Mouse (Mus musculus): ENCODE data around the gene Bend5. TPM values are rescaled to one million over a fixed set of nuclear protein-coding genes. Genes with fewer than 3 reads are reported as not detected.
A peak's percentile ranks its signal among the peaks of the same experiment; 100 is the strongest.

Gene Bend5
- polyA plus RNA-seq, 1 experiment from 2014 or later: 17.7 TPM

- 61% methylated on average over 5 of the region's 5 CpGs for whole genome bisulfite sequencing (ENCODE audit: insufficient replicate concordance)
- Histone ChIP-seq H3K4me2 (no peak overlapping the region), H3K36me3 (ENCODE audit: control insufficient read depth, insufficient read depth, low read length) (no peaks in the 10 kb centered on the region), H3K27me3 (ENCODE audit: control insufficient read depth, insufficient read depth, low read length) (no peaks in the 10 kb centered on the region), H3K4me3 (ENCODE audit: low read depth, low read length) (no peak overlapping the region), H3K27ac (ENCODE audit: low read depth, low read length) (no peak overlapping the region), H3K9ac (ENCODE audit: low read depth, low read length) (no peak overlapping the region), H3K4me1 (ENCODE audit: control insufficient read depth, insufficient read depth, low read length) (peaks cover 7% of the 10 kb centered on the region), H3K9me3 (replicated peaks; ENCODE audit: control insufficient read depth, low read length) (no peaks in the 10 kb centered on the region)
- no peak for ATAC-seq (replicated peaks; ENCODE audit: insufficient number of reproducible peaks, low FRiP score, low TSS enrichment)
These were observed 68.7 kb downstream of the Bend5 start for GRCm38 (mm10) chr4:111483499-111483898.

GRCm38 (mm10) chr4:111485189-111485588, 70.4 kb downstream of the Bend5 start:
- Histone ChIP-seq H3K9me3 (replicated peaks; ENCODE audit: control insufficient read depth, low read length) (no peaks in the 10 kb centered on the region), H3K27ac (ENCODE audit: low read depth, low read length) (no peak overlapping the region), H3K4me3 (ENCODE audit: low read depth, low read length) (no peak overlapping the region), H3K4me1 (ENCODE audit: control insufficient read depth, insufficient read depth, low read length) (peaks cover 7% of the 10 kb centered on the region; the same call in 1 of the 2 replicates), H3K4me2 (no peak overlapping the region), H3K36me3 (ENCODE audit: control insufficient read depth, insufficient read depth, low read length) (no peaks in the 10 kb centered on the region), H3K27me3 (ENCODE audit: control insufficient read depth, insufficient read depth, low read length) (no peaks in the 10 kb centered on the region), H3K9ac (ENCODE audit: low read depth, low read length) (no peak overlapping the region)
- WGBS (ENCODE audit: insufficient replicate concordance): 62% methylated on average over 5 of the region's 5 CpGs
- ATAC-seq (replicated peaks; ENCODE audit: insufficient number of reproducible peaks, low FRiP score, low TSS enrichment): no peak

GRCm38 (mm10) chr4:111486187-111486586, 71.4 kb downstream of the Bend5 start:
- no peaks in the 10 kb centered on the region for H3K9me3 ChIP-seq (replicated peaks; ENCODE audit: control insufficient read depth, low read length)
- no peak overlapping the region for H3K4me2 ChIP-seq
- ATAC-seq (replicated peaks; ENCODE audit: insufficient number of reproducible peaks, low FRiP score, low TSS enrichment): no peak
- peaks cover 7% of the 10 kb centered on the region; the same call in 1 of the 2 replicates for H3K4me1 ChIP-seq (ENCODE audit: control insufficient read depth, insufficient read depth, low read length)
- no peaks in the 10 kb centered on the region for H3K36me3 ChIP-seq (ENCODE audit: control insufficient read depth, insufficient read depth, low read length)
- 72% methylated on average over 5 of the region's 5 CpGs for WGBS (ENCODE audit: insufficient replicate concordance)
- H3K9ac ChIP-seq (ENCODE audit: low read depth, low read length): no peak overlapping the region
- no peak overlapping the region for H3K27ac ChIP-seq (ENCODE audit: low read depth, low read length)
- no peaks in the 10 kb centered on the region for H3K27me3 ChIP-seq (ENCODE audit: control insufficient read depth, insufficient read depth, low read length)
- no peak overlapping the region for H3K4me3 ChIP-seq (ENCODE audit: low read depth, low read length)

- no peak overlapping the region for H3K9ac ChIP-seq (ENCODE audit: low read depth, low read length)
- WGBS (ENCODE audit: insufficient replicate concordance): 69% methylated on average over 4 of the region's 4 CpGs
- H3K4me3 ChIP-seq (ENCODE audit: low read depth, low read length): no peak overlapping the region
- no peaks in the 10 kb centered on the region for H3K36me3 ChIP-seq (ENCODE audit: control insufficient read depth, insufficient read depth, low read length)
- H3K4me2 ChIP-seq: no peak overlapping the region
- H3K9me3 ChIP-seq (replicated peaks; ENCODE audit: control insufficient read depth, low read length): no peaks in the 10 kb centered on the region
- H3K27ac ChIP-seq (ENCODE audit: low read depth, low read length): no peak overlapping the region
- H3K27me3 ChIP-seq (ENCODE audit: control insufficient read depth, insufficient read depth, low read length): no peaks in the 10 kb centered on the region
- no peak for ATAC-seq (replicated peaks; ENCODE audit: insufficient number of reproducible peaks, low FRiP score, low TSS enrichment)
- peaks cover 7% of the 10 kb centered on the region; the same call in 1 of the 2 replicates for H3K4me1 ChIP-seq (ENCODE audit: control insufficient read depth, insufficient read depth, low read length)
These were observed 72.5 kb downstream of the Bend5 start for GRCm38 (mm10) chr4:111487233-111487843.

- ATAC-seq (replicated peaks; ENCODE audit: insufficient number of reproducible peaks, low FRiP score, low TSS enrichment): no peak
- Histone ChIP-seq H3K4me1 (ENCODE audit: control insufficient read depth, insufficient read depth, low read length) (no peaks in the 10 kb centered on the region), H3K9ac (ENCODE audit: low read depth, low read length) (no peak overlapping the region), H3K9me3 (replicated peaks; ENCODE audit: control insufficient read depth, low read length) (no peaks in the 10 kb centered on the region), H3K4me2 (no peak overlapping the region), H3K27me3 (ENCODE audit: control insufficient read depth, insufficient read depth, low read length) (no peaks in the 10 kb centered on the region), H3K27ac (ENCODE audit: low read depth, low read length) (no peak overlapping the region), H3K4me3 (ENCODE audit: low read depth, low read length) (no peak overlapping the region), H3K36me3 (ENCODE audit: control insufficient read depth, insufficient read depth, low read length) (no peaks in the 10 kb centered on the region)
- WGBS (ENCODE audit: insufficient replicate concordance): 52% methylated on average over 5 of the region's 5 CpGs
These were observed 79.1 kb downstream of the Bend5 start for GRCm38 (mm10) chr4:111493750-111494404.

- no peak overlapping the region for H3K4me3 ChIP-seq (ENCODE audit: low read depth, low read length)
- 0 out of 2 replicates have a peak, but pooled peaks have one; percentile 14 for ATAC-seq (replicated peaks; ENCODE audit: insufficient number of reproducible peaks, low FRiP score, low TSS enrichment)
- H3K27ac ChIP-seq (ENCODE audit: low read depth, low read length): no peak overlapping the region
- H3K27me3 ChIP-seq (ENCODE audit: control insufficient read depth, insufficient read depth, low read length): no peaks in the 10 kb centered on the region
- no peaks in the 10 kb centered on the region for H3K36me3 ChIP-seq (ENCODE audit: control insufficient read depth, insufficient read depth, low read length)
- no peaks in the 10 kb centered on the region for H3K4me1 ChIP-seq (ENCODE audit: control insufficient read depth, insufficient read depth, low read length)
- H3K9me3 ChIP-seq (replicated peaks; ENCODE audit: control insufficient read depth, low read length): no peaks in the 10 kb centered on the region
- 11% methylated on average over 2 of the region's 2 CpGs for whole genome bisulfite sequencing (ENCODE audit: insufficient replicate concordance)
- no peak overlapping the region for H3K9ac ChIP-seq (ENCODE audit: low read depth, low read length)
- no peak overlapping the region for H3K4me2 ChIP-seq
These were observed 81.1 kb downstream of the Bend5 start for GRCm38 (mm10) chr4:111495949-111496348.

- WGBS (ENCODE audit: insufficient replicate concordance): 66% methylated on average over 3 of the region's 3 CpGs
- no peak overlapping the region for H3K4me2 ChIP-seq
- H3K27me3 ChIP-seq (ENCODE audit: control insufficient read depth, insufficient read depth, low read length): no peaks in the 10 kb centered on the region
- no peaks in the 10 kb centered on the region for H3K9me3 ChIP-seq (replicated peaks; ENCODE audit: control insufficient read depth, low read length)
- H3K27ac ChIP-seq (ENCODE audit: low read depth, low read length): no peak overlapping the region
- no peak for ATAC-seq (replicated peaks; ENCODE audit: insufficient number of reproducible peaks, low FRiP score, low TSS enrichment)
- H3K4me3 ChIP-seq (ENCODE audit: low read depth, low read length): no peak overlapping the region
- H3K36me3 ChIP-seq (ENCODE audit: control insufficient read depth, insufficient read depth, low read length): no peaks in the 10 kb centered on the region
- H3K4me1 ChIP-seq (ENCODE audit: control insufficient read depth, insufficient read depth, low read length): no peaks in the 10 kb centered on the region
- H3K9ac ChIP-seq (ENCODE audit: low read depth, low read length): no peak overlapping the region
These were observed 83.9 kb downstream of the Bend5 start for GRCm38 (mm10) chr4:111498751-111499150.

GRCm38 (mm10) chr4:111501441-111501840, 86.6 kb downstream of the Bend5 start:
- Histone ChIP-seq H3K4me2 (no peak overlapping the region), H3K9ac (ENCODE audit: low read depth, low read length) (no peak overlapping the region), H3K27ac (ENCODE audit: low read depth, low read length) (no peak overlapping the region), H3K4me3 (ENCODE audit: low read depth, low read length) (no peak overlapping the region), H3K36me3 (ENCODE audit: control insufficient read depth, insufficient read depth, low read length) (no peaks in the 10 kb centered on the region), H3K4me1 (ENCODE audit: control insufficient read depth, insufficient read depth, low read length) (no peaks in the 10 kb centered on the region), H3K27me3 (ENCODE audit: control insufficient read depth, insufficient read depth, low read length) (no peaks in the 10 kb centered on the region), H3K9me3 (replicated peaks; ENCODE audit: control insufficient read depth, low read length) (no peaks in the 10 kb centered on the region)
- WGBS (ENCODE audit: insufficient replicate concordance): 70% methylated on average over 1 of the region's 1 CpGs
- ATAC-seq (replicated peaks; ENCODE audit: insufficient number of reproducible peaks, low FRiP score, low TSS enrichment): no peak

Data from heart, embryonic 11.5 days (tissue).